Mouse (Mus musculus) natural killer cell, adult 2 months (primary cell): ENCODE data around the gene Cux2.

Experiments used
- DNase-seq, 2 experiments: peaks; one replicate each; pipeline ENCODE4 v3.0.0; 2022; ENCODE audit warnings: low spot score in 2 of 2

Gene Cux2

DNA sequence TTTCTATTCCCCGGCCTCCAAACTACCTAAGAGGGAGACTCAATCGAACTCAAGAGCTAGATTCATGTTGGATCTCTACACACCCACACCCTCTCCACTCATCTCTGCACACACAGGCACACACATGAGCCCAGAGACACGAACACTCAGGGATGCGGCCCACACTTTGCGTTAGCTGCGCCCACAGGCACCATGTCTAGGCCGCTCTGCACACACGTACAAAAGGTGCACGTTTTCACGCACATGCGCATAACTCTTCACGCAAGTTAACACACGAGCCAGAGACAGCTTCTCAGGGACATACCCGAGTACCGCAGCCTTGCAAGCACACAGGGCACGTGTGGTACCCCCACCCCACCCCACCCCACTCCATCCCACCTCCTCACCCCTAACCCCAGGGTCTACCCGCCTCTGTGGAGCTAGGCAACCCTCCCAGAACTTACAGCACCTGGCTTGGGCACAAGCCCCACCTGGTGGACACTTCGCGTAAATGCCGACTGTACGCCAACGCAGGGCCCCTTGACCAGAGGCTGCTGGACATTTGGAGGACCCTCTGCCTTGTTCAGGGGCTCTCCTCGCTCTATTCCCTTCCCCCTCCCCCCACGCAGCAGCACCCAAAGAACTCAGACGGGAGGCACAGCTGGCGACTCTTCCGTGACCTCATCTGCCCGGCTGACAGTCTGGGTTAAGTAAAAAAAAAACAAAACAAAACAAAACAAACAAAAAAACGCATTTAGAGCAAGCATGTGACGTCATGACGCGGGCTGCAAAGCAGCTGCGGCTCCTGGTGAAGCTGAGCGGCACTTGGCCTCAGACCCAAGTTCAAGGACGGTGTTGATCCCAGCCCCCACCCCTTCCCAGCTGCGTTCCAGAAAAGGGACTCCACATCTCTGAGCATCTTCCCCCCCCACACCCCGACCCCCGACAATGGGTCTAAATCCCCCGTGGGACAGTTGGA, 9.4 kb upstream of the Cux2 start:
- DNase-seq, result peak; percentile 20 to 37

DNA sequence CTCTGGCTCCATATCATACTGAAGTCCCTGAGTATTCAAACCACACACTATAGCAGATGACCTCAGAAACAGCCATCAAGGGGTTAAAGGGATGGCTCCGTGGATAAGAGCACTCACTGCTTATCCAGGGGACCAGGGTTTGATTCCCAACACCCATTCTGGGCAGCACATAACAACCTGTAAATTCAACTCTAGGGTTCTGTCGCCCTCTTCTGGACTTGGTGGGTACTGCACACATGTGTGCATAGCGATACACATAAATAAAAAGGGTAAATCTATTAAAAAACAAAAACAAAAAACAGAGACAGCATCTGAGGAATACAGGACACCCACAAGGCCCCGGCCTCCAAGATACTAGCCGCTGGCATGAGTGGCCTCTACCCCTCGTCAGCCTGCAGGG, 7.7 kb upstream of the Cux2 start:
- peak in 1 of 2 experiments; percentile 26 for DNase-seq

DNA sequence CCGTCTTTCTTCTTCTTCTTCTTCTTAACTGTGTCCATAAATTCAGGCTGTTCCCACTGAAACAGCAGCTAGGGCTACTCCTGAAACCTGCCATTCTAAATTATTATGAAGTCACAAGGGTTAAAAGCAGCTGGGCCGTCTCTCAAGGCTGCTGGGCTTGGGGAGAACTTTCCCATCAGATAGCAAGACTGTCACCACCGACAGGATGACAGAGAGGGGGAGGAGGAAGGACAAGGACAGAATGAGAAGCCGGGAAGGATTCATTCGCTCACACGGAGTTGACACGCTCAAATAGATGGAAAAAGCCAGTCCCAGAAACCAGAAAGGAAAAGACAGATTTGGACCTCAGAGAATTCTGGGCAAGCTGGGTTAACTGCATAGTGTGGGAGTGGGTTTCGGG, 6.7 kb upstream of the Cux2 start:
- DNase-seq, result no peak

DNA sequence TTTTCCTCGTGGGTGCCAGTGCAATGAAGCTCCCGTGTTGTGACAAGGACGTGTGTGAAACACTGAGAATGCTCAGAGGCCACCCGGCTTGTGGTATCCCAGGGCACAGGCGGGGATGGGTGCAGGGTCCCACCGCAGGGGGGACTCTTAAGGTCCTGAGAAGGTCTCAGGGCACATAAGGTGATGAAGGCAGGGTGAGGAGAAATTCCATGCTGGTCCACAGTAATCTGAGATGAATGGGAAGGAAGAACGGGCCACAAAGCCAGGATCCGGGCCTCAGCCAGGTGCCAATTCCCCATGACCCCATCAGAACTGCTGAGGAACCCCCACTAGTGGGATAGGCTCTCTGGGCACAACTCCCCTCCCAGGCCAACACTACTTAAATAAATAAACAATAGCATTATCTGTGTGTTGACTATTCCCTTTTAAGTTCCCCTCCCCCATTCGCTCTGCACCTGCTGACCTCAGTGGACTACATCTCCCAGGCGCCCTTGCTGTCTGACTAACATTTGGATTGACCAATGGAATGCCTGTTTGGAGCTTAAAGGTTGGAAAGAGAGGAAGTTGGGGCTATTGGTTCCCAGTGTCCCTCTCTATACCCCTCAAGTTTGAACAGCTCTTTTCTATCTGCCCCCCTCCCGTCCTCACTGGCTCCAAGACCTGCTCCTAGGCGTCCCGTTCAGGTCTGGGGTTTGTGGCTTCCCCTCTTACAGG, 4.4 kb upstream of the Cux2 start:
- no peak for DNase-seq

DNA sequence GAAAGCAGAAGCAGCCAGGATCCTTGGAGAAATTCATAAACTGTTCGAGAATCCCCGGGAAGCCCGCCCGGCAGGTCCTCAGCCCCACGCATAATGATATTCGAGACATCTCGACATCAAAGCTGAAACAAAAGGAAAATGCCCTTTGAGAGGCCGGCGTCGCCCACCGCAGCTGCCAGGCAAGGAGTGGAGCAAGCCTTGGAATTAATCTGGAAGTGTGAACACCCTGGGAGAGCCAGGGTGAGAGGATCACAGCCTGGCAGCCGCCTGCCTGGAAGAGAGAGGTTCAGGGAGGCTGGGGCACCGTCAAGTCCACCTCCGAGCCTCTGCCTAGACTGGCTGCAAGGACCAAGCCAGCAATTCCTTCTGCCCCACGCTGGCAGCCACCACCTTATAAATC, 3.7 kb upstream of the Cux2 start:
- no peak for DNase-seq

DNA sequence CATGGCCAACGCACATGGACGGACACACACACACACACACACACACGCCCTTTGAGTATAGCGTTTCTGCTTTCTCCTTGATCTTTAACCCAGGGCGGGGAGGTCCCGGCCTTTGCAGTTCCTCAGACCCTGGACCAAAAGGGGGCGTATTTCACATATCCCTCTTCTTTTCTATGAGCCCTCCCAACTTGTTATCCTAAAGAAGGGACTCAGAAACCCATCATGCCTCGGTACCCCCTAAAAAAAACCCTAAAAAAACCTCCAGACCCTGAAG, 867 bp upstream of the Cux2 start:
- DNase-seq, result no peak

DNA sequence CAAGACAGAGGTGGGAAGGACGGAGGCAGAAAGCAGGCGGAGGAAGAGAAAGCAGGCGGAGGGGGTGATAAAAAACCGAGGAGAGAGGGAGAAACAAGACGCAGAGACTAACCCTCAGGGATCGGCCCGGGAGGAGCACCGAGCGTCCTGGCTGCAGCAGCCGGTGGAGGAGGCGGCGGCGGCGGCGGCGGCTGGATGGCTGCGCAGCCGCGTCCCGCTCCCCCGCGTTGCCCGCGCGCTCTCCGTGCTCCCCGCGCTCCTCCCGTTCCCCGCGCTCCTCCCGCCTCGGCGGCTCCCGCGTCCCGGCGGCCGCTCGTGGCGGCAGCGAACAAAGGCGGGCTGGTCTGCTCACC, 262 bp downstream of the Cux2 start:
- no peak for DNase-seq

DNA sequence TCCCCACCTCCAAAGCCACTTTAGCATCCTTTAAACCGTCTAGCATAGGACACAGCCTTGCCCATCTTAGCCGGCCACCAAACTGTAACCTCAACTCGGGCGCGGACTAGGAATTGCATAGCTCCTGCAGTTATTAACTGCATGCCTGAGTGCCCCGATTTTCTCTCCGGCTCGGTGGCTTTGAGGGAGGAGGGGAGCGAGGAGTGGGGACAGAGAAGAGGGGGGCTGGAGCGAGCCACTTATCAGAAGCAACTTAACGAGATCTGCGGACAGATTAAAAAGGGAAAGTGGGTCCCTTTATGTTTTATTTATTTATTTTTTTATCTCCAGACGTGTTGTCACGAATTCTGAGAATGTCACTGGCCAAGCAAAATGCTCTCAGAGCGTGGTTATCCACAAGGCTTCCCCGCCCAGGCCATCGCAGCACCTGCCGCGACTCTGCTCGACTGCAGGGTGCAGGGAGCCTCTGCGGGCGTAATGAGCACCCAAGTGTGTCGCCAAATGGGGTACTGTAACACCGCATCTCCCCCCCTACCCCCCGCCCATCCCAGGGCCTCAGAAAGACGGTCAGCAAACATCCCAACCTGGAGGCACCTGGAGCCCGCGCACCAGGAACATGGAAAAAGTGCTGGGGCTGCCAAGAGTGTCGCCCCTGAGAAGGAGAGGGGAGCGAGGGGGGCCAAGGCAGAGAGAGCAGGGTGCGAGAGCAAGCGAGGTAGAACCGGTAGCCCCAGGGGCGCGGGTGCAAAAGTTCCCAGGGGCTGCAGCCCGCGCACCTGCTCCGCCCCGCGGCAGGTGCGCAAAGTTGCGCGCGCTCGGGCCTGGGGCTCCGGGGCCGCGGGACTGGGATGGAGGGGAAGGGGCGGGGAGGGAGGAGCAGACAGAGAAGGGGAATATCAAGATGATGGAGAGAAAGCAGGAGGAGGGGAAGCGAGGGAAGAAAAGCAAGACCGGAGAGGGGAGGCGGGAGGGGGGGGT, 927 bp downstream of the Cux2 start:
- DNase-seq, result no peak

DNA sequence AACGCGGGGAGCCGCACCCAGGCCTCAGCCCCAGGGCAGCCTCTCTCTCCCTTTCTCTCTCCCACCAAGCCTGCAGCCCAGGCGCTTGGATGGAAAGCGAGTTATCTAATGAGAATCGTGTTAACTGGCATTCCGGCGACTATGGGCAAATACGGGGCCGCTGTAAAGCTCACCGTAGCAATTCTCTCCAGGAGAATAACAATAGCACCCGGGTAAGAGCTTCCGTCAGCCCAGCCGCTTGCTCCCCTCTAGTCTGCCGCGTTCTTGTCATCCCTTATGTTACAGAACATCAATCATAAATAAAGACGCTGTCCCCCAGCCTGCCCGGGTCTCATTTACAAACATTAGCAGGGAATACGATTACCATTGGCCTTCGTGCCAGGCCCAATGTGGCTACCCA, 1.6 kb downstream of the Cux2 start:
- DNase-seq, result no peak

DNA sequence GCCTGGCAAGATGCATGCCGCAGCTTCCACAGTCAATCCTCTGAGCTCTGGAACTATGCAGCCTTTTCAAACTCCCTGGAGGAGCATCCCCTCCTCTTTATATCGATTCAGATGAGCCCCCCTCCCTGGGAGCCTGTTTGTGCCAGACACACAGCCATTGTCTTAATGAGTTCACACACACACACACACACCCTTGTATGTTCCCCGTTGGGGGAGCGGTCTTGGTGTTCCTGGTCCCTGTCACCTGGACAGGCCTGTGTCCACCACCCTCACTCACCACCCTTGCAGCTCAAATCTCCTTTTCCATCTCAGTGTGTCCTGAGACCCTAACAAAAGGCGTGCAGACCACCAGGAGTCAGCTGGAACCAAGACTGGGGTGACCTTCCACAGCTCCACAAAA, 2.1 kb downstream of the Cux2 start:
- no peak for DNase-seq

DNA sequence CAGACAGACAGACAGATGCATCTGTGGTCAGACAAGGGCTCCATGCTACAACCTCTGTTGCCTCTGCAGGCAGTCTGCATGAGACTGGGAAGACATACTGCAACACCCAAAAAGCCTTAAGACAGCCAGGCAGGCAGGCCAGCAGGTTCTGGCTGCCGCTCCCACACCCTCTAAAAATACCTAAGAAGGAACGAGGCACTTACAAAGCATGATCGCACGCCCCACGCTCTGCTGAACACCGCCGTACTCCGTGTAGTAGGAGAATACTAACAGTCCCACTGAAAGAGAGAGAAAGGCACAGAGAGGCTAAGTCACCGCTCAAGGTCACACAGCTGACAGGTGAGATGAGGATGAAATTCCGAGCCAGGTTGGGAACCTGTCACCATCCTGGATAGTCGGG, 6.3 kb downstream of the Cux2 start:
- no peak for DNase-seq

DNA sequence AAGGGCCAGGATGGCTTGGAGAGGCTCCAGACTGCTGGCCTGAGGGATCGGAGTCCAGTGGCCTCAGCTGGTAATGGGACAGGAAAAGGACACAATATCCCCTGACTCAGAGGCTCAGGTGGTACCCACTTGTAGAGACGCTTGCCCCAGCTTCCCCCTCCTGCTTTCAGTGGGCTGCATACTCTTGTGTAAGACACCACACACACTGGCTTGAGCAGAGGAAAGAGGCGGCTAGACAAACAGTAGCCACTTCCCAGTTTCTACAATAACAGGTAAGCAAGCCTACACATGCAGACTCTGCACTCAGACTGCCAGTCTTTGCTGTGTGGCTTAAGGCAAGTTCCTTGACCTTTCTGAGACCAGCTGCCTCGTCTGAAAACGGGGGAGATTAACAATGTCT, 14.6 kb downstream of the Cux2 start:
- DNase-seq, result no peak

DNA sequence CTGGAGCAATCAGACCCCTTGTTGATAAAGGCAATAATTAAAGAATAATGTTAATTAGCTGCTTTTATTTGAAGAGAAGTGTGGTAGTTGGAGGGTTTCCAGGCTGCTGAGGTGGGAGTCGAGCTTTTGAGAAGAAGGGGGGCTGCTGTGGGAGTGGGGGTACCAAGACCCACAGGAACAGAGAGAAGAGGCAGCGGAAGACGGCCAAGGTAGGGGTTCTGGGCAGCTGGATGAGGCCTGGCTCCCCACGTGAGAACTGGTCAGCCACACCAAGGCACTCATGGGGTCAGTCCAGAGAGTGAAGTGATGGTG, 16.8 kb downstream of the Cux2 start:
- DNase-seq, result no peak

DNA sequence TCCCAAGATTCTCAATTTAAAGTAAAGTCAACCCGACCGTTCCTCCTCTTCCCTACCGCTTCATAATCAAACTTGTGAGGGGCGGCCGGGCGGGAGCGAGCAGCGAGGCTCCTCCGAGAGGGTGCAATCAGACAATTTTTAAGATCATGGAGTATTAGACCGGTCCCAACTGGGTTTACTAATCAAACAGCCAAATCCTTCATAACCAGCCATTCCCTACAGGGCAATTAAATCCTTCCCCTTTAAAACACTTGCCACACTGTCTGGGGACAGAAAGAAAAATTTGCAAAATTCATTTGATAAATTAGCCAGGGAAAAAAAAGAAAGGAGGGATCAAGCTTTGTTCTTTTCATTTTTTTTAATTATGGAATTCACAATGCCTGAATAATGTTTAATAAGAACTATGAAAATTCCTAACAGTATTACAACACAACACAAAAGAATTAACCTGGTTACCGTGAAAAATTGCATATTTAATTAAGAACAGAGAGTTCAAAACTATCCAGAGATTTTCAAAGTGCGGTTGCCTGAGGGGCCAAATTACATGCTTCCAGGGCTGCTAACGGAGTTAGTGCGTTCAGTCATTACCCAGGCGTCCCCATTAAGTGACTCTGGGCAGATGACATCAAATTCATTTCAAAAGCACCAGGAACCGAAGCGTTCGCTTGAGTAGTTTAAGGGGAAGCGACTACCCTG, 17.3 kb downstream of the Cux2 start:
- no peak for DNase-seq

DNA sequence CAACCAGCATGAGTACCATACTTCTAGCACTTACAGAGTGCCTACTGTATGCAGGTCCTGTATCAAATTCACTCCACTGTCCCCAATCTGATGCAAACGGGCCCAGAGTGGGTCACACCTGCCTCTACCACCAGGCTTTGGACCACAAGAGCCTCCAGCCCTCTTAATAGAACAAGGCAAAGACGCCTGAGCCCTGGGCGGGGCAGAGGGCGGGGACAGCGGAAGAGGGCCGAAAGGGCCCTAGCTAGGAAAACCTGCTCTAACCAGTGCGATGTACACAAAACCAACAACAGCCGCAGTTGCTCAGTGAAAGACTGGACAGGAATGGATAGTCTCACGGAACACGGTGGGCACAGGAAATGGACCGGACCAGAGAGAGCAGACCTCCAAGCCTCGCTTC, 18.8 kb downstream of the Cux2 start:
- DNase-seq, result no peak

DNA sequence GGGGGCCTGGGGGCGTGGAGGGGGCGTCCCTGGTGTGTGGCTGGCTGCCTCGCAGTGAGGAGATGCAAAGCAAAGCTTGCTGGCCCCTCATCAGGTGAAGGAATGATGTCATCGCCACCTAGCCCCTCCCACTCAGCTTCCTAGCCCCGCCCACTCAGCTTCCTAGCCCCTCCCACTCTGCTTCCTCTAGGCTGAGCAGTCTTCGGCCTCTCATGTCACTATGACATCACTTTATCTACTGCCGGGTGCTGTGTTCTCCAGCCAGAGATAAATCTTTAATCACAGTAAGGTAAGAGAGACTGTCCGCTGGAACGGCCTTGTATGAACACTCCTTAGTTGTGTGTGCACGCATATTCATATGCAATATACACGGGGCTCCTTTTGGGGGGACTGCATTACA, 19.3 kb downstream of the Cux2 start:
- DNase-seq, result no peak

DNA sequence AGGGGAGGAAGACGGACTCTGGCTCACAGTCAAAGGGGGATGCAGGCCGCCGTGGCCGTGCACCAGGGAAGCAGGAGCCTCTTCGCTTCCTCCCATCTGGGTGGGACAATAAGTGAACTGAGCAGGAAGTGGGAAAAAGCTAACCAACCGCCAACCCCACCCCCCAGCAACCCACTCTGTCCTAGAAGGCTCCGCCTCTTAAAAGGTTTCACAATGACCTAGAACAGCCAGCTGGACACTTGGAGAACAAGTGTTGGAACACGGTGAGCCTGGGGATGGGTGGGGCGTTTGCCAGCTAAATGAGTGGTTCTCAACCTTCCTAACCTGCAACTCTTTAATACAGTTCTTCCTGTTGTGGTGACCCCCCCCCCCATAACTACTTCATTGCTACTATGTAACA, 23.1 kb downstream of the Cux2 start:
- no peak for DNase-seq

DNA sequence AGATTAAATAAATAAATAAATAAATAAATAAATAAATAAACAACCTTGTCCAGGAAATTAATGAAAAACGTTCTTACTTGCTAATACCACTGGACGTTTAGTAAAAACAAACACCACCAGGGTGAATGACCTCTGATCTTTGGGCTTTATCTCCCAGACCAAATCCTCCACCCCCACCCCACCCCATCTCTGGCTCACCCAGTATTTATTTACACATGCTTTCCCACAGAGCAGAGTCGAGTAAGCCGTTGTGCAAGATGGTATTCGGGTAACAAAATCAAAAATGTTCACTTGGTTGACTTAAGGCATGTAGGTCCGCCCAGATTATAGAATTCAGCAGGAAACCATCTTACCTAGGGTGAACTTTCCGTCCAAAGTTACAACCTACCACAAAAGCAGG, 23.6 kb downstream of the Cux2 start:
- no peak for DNase-seq

DNA sequence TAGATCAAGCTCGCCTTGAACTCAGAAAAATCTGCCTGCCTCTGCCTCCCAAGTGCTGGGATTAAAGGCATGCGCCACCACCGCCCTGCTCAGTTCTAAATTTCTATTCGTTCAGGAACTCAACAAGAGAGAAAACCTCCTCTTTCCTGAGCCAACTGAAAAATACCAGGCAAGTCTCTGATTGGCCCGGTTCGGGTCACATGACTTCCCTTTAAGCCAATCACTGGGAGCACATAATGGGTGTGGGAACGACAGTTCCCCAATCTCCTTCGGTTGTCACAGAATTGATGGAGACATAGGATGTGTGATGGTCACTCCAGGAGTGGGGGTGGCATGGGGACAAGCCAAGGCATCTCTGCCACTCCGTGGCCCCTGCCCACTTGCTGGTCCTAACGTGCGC, 24.8 kb downstream of the Cux2 start:
- no peak for DNase-seq

DNA sequence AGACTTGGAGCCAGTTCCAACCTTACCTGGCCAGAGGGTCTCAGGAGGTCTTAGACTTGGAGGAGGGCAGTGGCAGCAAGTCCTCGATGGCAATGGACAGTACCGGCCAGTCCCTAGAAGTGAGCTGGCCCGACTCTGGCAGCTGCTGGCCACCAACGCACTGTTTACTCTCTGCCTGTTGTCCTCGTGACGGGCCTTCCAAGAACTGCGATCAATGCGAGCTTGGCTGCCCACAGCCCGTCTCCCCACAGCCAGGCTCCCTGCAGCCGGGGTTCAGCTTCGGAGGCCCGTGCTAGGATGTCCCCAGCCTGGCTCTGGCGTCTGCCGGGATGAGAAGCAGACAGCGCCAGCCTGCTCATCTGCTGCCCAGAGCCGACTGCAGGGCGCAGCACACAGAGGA, 30.6 kb downstream of the Cux2 start:
- DNase-seq, result no peak

DNA sequence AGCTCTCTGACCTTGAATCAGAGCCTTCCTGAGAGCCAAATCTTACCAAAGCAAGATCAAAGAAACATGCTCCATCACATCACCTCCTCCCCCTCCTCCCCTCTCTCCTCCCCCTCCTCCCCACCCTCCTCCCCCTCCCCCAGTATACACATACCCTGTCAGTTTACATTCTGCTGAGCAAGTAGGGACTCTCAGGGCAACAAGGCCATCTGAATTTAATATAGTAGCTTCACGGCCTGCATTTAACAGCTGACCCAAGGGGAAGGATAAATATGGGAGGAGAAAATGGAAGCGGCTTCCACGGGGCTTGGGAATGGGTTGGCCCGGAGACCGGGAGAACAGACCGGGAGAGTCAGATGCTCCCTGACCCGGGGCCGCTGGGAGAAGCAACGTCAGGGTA, 32.1 kb downstream of the Cux2 start:
- DNase-seq, result no peak

DNA sequence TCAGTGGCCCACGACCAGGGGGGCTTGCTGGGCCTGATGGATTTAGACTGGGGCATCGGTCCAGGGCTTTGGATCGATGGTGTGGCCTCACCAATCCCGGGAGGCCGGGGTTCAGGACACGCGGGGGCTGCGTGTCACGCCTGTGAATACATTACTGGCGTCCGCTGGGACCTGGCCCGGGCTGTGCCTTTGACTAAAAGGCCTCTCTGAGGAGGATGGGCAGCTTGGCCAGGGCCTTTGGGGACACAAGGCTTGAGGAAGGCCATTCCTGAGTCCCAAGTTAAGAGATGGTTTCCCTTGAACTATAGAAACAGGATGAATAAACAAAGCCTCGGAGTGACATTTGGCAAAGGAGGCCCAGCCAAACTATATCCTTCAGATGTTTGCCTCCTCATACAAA, 32.6 kb downstream of the Cux2 start:
- DNase-seq, result no peak
